Mouse (Mus musculus) v-Abl transformed pro-B cells (cell line): Measurements from ENCODE around the gene Pde6b.

ENCODE experiments used
- in situ Hi-C, 2 experiments: fragments of 400-800 bp; cut with MboI; formaldehyde crosslinking; loops; one replicate each; pipeline ENCODE4 v1.15.1; 2025; ENCODE audit not compliant: unreplicated experiment in 2 of 2

Pde6b gene

DNA sequence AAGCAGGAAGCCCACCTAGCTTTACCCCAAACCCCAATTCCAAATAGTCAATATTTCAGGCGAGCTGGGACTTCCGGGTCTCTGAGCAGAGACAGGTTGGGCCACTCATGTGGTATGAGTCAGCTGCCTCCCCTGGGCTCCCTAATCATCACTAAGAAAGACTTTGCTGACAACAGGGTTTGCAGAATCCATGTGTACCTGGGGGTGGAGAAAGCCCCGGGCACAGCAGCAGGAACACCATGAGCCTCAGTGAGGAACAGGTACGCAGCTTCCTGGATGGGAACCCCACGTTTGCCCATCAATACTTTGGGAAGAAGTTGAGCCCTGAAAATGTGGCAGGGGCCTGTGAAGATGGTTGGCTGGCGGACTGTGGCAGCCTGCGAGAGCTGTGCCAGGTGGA is at the start of gene Pde6b:
Gene Pde6b, plus strand, starts transcription at position 191 of the 400 bp plus-strand sequence.
- in situ Hi-C loops = no loop called here

DNA sequence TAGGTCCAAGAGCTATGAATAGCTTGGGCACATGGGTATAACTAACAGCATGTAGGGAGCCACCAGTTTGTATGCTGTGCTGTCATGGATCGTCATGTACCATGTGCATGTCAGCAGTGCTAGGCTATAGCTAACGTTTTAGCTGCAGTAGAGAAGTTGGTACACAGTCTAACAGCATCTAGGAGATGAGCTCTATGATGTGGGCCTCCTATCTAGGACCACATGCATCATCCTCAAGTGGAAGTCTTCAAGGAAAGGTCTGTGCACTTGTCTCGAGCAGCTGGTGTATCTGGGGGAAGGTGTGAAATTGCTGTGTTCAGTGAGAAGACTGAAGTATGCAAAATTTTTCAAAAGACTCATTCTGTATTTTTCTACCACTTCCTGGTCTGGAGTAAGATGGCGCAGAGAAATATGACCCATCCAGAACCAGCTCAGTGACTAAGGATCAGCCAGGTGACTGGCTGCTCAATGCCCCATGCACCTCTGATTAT is 44.5 kb upstream of the Pde6b start:
- in situ Hi-C loops = no loop called here

DNA sequence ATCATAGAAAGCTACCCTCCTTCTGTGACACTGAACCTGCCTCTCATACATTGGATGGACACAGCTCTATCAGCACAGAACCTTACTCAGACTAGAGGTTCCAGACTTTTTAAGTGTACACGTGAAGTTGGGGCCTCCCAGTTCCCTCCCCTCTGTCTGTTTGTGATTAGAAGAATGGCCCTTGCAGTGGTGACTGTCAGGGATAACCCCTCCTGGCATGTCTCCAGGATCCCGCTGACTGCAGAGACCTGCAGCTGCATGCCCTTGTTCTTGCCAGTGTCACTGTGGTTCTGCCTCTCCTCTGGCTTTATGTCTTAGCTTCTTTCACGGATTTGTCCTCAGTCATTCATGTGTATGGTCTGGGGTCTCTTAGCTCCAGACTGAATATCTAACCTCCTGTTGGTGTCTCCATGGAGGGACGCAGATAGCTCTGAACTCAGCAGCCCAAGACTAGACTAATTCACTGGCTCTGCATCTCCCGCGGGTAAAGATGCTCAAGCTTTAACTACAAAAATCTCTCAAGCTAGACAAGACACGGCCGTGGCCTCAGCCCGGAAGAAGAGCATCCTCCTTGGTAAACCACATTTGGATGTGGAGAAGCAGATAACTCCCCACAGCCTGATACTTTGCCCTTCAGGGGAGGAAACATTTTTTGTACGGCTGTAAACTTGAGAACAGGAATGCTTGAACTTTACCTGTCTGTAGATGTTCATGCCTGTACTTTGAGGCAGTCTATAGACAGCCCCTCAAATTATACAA is 42.7 kb upstream of the Pde6b start:
- in situ Hi-C loops = no loop called here

DNA sequence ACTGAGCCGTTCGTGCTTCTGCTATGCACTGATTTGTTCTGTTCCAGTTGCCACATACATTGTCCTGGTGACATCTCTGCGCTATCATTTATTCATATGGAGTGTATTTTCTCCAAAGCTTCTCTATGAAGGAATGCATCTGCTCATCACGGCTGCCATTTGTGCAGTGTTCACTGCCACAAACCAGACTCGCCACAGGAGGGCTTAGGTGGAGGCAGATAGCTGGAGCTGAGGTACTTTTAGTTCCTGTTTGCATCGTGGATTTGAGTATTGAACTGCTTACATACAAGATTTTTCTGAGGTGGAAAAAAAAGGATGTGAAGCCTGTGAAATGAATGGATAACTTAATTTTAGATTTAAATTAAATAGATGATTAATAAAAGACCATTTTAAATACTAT is 40.3 kb upstream of the Pde6b start:
- in situ Hi-C loops = no loop called here

DNA sequence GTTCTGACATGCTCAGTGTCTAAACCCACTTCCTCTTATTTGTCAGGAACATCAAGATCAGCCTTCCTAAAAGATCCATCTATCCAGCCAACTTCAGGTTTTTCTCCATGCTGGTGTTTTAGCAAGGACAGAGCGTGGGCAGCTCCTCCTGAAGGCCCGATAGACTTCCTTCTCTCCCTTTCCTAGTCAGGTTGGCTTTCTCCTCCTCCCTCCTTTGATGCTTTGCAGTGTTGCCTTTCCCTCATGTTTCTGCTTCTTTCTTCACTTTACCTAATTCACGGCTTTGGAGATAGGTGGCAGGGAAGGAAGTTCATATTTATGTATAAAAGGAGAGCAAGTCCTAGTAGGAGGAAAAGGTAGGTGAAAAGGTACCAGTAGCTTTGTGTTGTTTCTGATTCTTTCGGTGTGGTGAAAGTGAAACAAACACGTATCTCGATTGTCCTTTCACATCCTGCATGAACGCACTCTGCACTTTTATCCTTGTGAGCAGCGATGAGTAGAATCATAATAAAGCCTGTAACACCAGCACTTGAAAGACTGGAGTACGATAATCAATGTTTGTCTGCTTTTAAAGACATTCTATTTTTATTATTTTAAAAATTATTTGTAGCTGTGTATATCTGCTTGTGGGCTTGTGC is 38.6 kb upstream of the Pde6b start:
- in situ Hi-C loops = no loop called here

DNA sequence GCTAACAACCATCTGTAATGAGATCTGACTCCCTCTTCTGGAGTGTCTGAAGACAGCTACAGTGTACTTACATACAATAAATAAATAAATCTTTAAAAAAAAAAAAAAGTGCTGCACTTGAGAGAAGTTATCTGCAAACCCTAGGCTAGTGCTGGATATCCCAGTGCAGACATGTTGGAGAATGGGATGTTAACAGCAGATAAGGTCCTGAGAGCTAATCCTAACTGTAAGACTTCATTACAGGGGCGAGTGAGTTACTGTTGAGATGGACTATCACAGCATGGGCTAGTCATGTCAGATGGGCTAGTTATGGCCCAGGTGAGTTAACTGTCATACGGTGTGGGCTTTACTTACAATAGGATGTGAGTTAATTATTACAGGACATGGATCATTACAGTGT is 34.1 kb upstream of the Pde6b start:
- in situ Hi-C loops = no loop called here

DNA sequence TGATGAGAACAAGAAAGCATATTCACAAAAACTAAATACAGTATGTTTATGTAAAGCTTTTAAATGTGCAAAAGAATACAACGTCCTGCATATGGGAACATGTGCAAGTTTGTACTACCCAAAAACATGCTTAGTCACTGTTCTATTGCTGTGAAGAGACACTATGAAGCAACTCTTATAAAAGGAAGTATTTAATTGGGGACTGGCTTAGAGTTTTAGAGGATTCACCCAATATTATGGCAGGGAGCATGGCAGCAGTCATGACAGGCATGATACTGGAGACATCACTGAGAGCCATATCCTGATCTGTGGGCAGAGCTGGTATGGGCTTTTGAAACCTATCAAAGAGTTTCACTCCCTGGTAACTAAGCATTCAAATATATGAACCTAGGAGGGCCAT is 30.3 kb upstream of the Pde6b start:
- in situ Hi-C loops = no loop called here

DNA sequence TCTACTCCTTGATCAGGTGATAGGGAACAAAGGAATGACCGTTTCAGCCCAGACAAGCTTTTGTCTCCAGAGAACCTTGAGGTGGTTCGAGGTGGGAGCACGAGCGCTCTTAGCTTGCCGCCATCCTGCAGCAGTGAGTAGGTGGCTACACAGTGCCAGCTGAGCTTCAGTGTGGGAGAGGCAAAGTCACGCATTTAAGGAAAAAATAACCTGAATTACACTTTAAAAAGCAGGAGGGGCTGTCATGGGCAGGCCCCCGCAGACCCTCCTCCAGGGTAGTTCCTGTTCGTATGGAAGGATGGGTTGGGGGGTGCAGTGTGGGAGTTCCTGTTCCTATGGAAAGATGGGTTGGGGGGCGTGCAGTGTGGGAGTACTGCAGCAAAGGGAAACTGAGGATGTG is 28.7 kb upstream of the Pde6b start:
- in situ Hi-C loops = no loop called here

DNA sequence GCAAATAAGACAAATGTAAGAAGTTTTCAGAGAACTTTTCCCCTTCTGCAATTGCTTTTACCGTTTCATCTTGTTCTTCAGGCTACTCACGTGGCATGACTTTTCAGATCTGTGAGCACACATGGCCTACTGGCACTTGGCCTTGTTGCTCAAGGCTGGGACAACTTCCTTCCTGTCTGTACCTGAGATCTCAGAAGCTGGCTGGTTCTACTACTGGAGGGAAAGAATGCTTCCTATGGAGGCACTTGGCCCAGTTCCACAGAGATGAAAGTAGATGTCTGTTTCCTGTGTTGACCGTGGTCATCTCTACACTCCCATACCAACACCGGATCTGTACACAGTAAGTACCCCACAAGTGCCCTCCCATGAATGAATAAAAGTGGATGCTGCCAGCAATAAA is 28.0 kb upstream of the Pde6b start:
- in situ Hi-C loops = no loop called here

DNA sequence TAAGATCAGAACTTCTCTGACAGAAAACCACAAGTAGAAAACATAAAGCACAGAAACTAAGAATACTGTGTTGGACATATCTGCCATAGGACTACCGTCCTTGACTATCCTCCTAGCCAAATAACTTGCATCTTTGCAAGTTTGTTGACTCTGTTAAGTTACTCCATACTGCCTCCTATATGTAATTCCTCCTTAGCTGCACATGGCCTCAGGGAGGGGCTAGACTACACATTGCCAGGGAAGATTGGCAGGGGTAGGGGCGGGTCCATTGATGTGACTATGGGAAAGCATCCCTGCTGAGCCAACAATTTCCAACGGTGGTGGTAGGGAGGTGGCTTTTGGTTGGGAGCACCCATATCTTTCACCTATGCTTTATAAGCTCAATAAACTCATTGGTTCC is 25.9 kb upstream of the Pde6b start:
- in situ Hi-C loops = no loop called here

DNA sequence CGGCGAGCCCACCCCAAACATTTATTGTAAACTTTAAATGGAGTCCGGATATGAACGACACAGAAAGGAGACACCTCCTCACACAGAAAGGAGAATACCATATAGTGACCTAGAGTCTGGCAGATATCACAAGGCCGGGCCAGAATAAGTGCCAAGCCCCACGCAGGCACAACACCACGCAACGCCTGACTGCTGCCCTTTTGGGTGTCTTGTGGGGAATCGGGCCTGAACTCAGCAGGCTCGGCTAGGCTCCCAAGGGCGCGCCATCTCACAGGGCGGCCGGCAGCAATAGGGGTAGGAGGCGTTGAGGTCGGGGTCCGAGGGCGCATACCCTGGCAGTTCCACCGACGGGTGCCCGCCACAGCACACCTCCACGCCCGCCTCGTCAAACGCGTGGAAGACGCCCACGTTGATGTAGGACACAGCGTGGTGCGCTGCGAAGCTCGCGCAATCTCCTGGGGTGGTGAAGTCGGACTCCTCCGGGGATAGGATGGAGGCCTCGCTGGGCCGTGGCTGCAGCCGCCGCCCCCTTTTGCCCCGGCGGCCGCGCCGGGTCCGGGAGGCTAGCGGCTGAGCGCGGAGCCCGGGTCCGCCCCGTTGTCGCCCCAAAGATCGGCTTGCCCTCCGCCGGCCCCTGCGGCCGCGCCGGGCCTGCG is 21.7 kb upstream of the Pde6b start:
- in situ Hi-C loops = no loop called here

DNA sequence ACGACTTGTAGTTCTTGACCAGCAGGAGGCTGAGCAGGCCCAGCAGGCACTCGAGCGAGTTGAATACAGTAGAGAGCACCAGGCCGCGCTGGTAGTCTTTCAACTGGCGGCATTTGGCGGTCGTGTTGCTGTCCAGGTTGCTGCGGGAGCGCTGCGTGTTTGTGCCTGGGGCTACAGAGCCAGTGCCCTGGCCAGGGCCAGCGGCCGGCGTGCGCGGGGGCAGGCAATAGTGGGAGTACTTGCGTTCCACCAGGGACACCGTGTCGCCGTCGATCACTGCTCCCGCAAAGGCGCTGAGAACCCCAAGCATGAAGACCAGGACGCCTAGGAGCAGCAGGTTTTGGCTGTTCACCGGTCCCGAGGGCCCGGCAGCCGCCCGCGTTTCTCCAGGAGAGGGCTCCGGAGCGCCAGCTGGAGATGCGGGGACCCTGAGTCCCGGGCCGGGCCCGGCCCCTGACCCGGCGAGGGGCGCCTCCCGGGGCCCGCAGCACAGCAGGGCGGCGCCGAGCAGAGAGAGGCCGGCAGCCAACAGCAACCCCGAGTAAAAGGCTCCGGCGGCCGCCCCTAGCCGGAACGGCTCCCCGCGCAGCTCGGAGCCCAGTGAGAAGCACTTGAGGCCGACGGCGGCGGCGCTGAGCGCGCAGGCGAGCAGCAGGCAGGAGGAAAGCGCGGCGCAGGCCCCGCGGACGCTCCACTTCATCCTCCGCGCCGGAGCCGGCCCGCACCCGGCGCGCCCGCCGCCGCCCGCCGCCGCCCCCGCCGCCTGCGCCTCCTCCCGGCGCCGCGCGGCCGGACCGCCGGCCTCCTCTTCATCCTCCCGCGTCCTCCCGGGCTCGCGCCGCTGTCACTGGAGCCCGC is 21.0 kb upstream of the Pde6b start:
- in situ Hi-C loops = no loop called here

DNA sequence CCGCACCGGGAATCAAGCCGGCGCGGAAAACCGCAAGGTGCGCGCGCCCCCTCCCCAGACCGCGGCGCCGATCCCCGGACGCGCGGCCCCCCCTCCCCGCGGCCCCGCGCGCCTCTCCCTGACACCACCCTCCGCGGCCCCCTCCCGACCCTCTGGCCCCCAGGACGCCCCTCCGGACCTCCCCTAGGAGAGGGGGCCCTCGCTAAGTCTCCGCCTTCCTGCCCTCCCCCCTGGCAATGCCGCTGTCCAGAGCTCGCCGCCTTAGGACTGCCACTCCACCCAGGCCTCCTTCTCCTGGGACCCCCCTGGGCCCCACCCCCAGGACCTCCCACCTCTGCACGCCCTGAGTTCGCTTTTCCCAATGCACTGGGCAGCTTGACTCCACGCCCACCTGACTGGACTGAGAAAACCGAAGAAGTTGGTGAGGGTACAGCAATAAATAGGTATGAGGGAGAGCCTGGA is 20.3 kb upstream of the Pde6b start, which contains the start of gene Gm42517:
Gene Gm42517, minus strand, starts transcription at position 52 of the 462 bp plus-strand sequence.
- in situ Hi-C loops = no loop called here

DNA sequence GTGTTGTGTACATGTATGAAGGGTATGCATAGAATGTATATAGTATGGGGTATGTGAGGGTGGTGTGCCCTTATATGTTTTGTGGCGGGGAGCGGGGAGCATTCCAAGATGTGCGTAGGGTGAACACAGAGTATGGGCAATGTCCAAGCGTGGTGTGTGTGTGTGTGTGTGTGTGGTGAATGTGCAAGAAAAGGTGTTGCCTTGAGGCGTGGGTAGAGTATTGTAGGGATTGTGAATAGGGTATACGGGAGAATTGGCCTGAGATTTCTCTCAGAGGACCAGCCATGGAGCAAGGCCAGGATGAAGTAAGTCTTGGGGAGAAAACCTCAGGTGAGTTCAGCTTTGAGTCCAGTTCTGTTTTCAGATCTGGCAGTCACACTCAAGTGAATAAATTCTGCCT is 19.7 kb upstream of the Pde6b start:
- in situ Hi-C loops = no loop called here

DNA sequence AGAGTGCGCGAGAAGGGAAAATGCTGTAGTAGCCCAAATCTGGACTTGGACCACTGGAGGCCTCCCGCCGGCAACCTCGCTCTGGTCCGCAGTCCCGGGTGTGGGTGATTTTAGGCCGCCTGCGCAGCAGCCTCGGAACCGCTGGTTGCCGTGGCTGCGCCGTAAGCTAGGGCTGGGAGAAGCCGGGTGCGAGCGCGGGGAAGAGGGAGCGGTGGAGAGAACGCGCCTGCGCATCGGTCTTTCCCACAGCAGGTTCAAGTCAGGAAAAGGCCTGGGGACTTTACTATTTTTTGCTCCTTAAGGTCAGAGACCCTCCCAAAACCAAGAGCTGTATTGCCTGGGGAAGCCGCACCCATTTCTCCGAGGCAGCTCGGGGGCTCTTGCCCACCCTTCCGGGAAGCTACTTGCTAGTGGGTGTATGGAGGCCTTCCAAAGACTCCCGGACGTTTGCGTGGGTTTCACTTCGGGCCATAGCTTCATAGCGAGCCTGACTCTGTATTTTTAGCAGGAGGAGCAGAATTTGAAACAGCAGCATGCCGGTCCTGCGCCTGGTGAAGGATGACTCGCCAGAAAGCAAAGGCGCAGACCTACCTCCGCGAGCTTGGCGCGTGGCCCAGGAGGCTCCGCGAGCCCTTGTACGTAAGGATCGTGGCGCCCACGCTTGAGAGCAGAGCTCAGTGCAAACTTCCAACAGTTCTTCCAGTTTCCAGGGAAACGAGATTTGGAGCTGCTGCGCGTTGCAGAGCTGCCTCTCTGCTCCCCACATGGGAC is 19.2 kb upstream of the Pde6b start:
- in situ Hi-C loops = no loop called here

DNA sequence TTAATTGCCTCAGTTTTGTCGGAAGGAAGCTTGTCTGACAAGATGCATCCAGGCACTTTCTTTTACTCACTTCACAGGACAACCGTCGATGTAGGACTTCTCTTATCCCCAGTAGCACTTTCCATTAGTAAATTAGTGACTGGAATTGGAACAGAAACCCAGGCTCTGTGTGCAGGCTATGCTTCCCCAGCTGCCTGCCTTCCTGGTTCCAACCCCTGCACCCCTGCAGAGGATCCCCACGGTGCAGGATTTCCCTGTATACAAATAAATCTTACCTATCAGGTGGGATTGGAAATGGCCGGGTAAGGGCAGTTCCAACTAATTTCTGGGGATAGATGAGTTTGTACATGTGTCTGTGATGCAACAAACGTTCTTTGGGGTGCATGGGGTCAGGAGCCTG is 18.2 kb upstream of the Pde6b start:
- in situ Hi-C loops = no loop called here

DNA sequence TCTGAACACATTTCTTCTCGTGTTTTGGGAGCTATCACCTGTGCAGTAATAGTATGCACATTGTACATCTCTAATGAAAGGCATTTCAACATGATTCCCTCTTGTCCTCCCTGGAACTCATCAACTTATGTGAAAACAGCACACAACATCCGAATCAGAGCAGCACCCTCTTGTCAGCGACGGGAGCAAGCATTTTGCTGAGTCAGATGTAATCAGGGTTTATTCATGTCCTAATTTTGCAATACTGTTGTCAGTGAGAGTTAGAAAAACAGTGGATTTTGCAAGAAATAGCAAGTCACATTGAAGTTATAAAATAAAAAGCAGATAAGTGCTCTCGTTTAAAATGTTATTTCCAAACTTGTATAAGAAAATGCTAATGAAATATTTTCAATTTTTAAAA is 14.1 kb upstream of the Pde6b start:
- in situ Hi-C loops = no loop called here

DNA sequence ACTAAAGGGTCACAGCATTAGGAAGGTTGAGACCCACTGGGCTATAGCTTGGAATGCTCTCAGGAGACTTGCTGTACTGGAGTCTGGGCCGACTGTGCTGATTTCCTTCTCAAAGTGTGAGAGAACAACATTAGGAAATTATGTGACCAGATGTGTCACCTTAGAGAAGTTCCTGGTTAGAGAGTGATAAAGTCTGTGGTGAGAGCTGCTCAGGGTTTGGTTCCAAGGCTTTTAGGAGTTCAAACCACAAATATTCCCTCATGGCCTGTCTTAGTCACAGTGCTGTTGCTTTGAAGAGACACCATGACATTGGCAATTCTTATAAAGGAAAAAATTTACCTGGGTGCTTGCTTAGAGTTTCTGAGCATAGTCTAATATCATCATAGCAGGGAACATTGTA is 12.1 kb upstream of the Pde6b start:
- in situ Hi-C loops = no loop called here

DNA sequence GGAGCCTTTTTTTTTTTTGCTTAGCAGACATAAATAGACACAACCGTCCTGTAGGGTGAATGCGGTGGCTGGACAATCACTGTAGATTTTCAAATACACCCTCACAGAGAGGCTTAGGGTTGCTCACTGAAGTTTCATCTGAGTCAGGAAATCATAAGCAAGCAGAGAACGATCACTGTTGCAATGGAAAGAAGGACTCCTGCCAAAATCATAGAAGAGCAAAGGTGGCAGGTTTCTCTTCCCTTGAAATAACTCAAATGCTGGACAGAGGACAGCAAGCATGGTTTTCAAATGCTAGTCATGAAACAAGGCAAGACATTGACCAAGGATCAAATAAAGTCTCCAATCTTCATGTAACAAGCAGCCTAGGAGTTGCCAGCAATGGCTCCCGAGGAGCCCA is 9.8 kb upstream of the Pde6b start:
- in situ Hi-C loops = no loop called here

DNA sequence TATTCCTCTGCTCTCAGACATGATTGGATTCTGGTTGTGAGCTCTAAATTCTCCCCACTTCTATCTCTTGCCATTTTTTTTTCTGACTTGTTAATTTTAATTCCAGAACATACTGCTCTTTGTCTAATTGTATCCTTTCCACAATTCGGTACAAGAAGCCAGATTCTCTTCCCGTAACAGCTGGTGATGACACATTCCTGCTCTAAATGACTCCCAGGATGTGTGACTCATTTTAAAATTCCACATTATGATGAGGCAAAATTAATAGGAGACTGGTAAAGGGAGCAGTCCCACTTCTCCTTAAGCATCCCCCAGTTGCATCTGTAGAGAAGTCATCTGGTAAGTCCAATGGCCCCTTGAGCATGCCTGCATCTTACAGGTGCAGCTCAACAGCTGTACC is 2.6 kb upstream of the Pde6b start:
- in situ Hi-C loops = no loop called here
